Mouse (Mus musculus) liver, embryonic 13.5 days (tissue): ENCODE data around the gene Dmtf1. TPM values are rescaled to one million over a fixed set of nuclear protein-coding genes. Genes with fewer than 3 reads are reported as not detected.

Experiments used
- ATAC-seq: fragments of 200-750 bp; cut with Nextera tagmentation; 2 replicates; pipeline ENCODE4 v1.8.0; 2017; ENCODE audit warnings: low read depth, mild to moderate bottlenecking, moderate number of reproducible peaks, moderate library complexity
- DNase-seq: peaks from one replicate; pipeline ENCODE4 v3.0.0; 2022
- H3K27ac ChIP-seq: fragments of 300-500 bp; sonication (generic); 2 replicates; pipeline ENCODE4 v1.5.1; 2015; ENCODE audit warnings: moderate library complexity, mild to moderate bottlenecking, inconsistent platforms
- H3K27me3 ChIP-seq: fragments of 300-500 bp; sonication (generic); 2 replicates; pipeline ENCODE4 v1.6.1; 2015; ENCODE audit warnings: mild to moderate bottlenecking, inconsistent platforms
- H3K36me3 ChIP-seq: fragments of 300-500 bp; sonication (generic); 2 replicates; pipeline ENCODE4 v1.6.1; 2015; ENCODE audit warnings: mild to moderate bottlenecking, inconsistent platforms
- H3K4me1 ChIP-seq: fragments of 300-500 bp; sonication (generic); replicated peaks from 2 replicates; pipeline ENCODE4 v1.6.1; 2015; ENCODE audit warnings: inconsistent platforms
- H3K4me2 ChIP-seq: fragments of 300-500 bp; sonication (generic); 2 replicates; pipeline ENCODE4 v1.6.1; 2015; ENCODE audit warnings: inconsistent platforms, mild to moderate bottlenecking, moderate library complexity
- H3K4me3 ChIP-seq: fragments of 300-500 bp; sonication (generic); replicated peaks from 2 replicates; pipeline ENCODE4 v1.5.1; 2015; ENCODE audit warnings: mild to moderate bottlenecking, inconsistent platforms
- H3K9ac ChIP-seq: fragments of 300-500 bp; sonication (generic); 2 replicates; pipeline ENCODE4 v1.6.1; 2015; ENCODE audit warnings: mild to moderate bottlenecking, inconsistent platforms
- H3K9me3 ChIP-seq: fragments of 300-500 bp; sonication (generic); replicated peaks from 2 replicates; pipeline ENCODE4 v1.6.1; 2016; ENCODE audit warnings: inconsistent platforms
- WGBS: fragments of 180-500 bp; shearing (Covaris S2); methylation state at CpG from one replicate; pipeline ENCODE4 v1.1.7; 2015; ENCODE audit not compliant: insufficient replicate concordance; 5-methylcytosine and 5-hydroxymethylcytosine counted together
- polyA plus RNA-seq: library from polyadenylated mRNA; unstranded; fragments of >200 nt; fragmentation: Nextera tagmentation; extraction: Ambion mirVana; gene quantifications from 2 replicates; pipeline ENCODE4 v1.2.1, GENCODE M21; 2015

The Dmtf1 gene
- polyA plus RNA-seq, 1 experiment from 2014 or later, result 11.4 TPM

- WGBS, result 54% methylated on average over 8 of the region's 8 CpGs
- H3K4me3 ChIP-seq, result no peak overlapping the region
- H3K9me3 ChIP-seq, result no peaks in the 10 kb centered on the region
- no peak overlapping the region for H3K4me2 ChIP-seq
- H3K9ac ChIP-seq, result no peak overlapping the region
- H3K4me1 ChIP-seq, result peaks cover 6% of the 10 kb centered on the region; the same call in 1 of the 2 replicates
- DNase-seq (no peak), ATAC-seq (0 out of 2 replicates have a peak, but pooled peaks have one; percentile 21)
- no peaks in the 10 kb centered on the region for H3K36me3 ChIP-seq
- H3K27ac ChIP-seq, result no peak overlapping the region
- peaks cover 9% of the 10 kb centered on the region for H3K27me3 ChIP-seq
Measured at GRCm38 (mm10) chr5:9107296-9108089, 54.1 kb downstream of the Dmtf1 start.

DNA sequence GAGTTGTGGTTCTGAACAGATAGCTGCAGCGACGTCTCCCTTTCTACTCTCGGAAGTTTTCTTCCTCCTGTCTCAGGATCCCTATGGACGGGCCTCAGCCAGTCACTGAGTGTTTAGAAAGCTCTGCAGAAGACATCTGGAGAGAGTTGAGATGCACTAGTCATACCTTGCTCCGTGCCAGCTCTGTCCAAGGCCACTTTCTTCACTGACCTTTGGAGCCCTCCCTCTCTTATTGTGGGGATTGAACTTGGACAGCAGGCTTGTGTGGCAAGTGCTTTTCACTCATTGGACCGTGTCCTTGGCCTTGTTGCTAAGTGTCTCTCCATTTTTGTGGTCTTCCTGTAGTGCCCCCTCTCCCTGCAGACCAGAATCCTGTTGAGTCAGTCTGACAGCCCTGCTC is 54.8 kb downstream of the Dmtf1 start:
- DNase-seq, result no peak
- Histone ChIP-seq H3K4me1 (peaks cover 6% of the 10 kb centered on the region), H3K4me3 (no peak overlapping the region), H3K36me3 (no peaks in the 10 kb centered on the region), H3K9me3 (no peaks in the 10 kb centered on the region), H3K4me2 (no peak overlapping the region), H3K27me3 (peaks cover 16% of the 10 kb centered on the region), H3K27ac (no peak overlapping the region), H3K9ac (no peak overlapping the region)
- no peak for ATAC-seq
- 58% methylated on average over 6 of the region's 6 CpGs for WGBS

DNA sequence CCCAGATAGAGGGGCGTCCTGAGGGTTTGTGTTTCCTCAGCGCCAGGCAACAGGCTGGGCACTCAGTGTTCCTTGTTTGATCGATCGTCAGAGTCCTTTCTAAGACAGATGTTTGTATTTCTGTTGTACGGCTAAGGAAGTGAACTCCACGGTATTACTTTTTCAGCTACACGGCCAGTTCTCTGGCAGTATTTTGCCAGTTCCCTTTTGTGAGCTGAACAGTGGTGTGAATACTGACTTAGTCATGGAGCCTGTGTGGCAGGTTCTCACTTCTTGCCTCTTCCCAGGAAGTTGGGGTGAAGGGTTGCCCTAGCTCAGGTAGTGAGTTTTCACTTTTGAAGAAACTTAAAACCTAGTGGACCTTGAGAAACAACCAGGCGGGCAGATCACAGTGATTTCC is 57.6 kb downstream of the Dmtf1 start:
- ATAC-seq (no peak), DNase-seq (no peak)
- Histone ChIP-seq H3K4me3 (no peak overlapping the region), H3K27ac (no peak overlapping the region), H3K9ac (no peak overlapping the region), H3K9me3 (no peaks in the 10 kb centered on the region), H3K4me1 (peaks cover 19% of the 10 kb centered on the region), H3K27me3 (peaks cover 39% of the 10 kb centered on the region), H3K4me2 (no peak overlapping the region), H3K36me3 (no peaks in the 10 kb centered on the region)
- 51% methylated on average over 8 of the region's 8 CpGs for WGBS

DNA sequence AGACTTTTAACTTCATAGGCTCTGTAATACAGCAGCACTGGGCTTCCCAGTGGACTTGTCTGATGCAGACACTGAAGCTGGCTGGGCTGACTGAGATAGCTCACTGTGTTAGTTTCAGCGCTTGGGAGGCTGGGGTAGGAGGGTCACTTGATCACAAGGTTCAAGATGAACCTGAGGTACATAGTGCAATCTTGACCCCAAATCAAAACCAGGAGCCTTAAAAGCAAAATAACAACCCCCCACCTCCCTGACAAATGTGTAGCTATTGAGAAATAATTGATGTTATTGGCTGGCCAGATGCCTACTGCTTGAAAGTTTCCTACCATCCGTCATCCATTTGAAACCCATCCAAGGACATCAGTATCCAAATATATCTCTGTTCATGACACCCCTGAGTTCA is 58.9 kb downstream of the Dmtf1 start:
- H3K27me3 ChIP-seq, result peaks cover 46% of the 10 kb centered on the region
- no peak overlapping the region for H3K9ac ChIP-seq
- no peak overlapping the region for H3K4me3 ChIP-seq
- DNase-seq (no peak), ATAC-seq (no peak)
- no peak overlapping the region for H3K27ac ChIP-seq
- no peaks in the 10 kb centered on the region for H3K9me3 ChIP-seq
- peaks cover 19% of the 10 kb centered on the region for H3K4me1 ChIP-seq
- no peaks in the 10 kb centered on the region for H3K36me3 ChIP-seq
- 74% methylated on average over 2 of the region's 2 CpGs for WGBS
- no peak overlapping the region for H3K4me2 ChIP-seq

DNA sequence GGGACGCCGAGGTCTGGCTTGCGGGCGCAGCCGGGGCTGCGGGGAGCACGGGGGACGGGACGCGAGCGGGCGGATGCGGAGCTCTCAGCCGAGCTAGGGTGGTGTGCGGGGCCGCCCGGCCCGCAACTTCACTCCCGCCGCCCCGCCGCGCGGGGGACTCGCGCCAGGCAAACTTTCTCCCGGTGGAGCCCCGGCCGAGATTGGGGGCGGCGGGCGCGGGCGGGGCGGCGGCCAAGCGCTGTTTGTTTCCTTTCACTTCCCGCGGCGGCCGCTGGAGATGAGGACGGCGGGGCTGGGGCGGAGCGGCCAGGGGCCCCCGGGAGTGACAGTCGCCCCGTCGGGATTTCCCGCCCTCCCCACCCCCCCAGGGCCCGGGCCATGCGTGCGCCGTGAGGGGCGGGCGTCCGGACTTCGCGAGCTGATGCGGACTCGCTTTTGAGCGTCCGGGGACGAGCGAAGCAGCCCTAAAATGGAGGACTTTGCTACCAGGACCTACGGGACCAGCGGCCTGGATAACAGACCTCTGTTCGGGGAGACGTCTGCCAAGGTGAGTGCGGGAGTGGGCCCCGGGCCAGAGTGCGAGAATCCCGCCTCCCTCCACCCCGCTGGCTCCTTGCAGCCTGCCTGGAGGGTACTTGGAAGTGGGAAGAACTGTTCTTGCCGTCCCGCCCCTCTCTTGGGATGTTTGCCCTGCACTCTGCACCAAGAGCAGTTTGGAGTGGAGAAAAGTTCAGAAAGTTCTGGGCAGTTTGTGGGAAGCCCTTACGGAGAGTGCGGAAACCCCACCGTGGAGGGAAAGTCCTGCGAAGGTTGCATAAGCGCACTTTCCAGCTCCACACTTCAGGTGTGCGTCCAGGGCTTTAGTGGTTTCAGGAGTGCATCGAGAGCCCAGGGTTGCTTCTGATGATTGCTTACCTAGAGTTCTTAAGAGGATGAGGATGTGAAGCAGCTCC is 60.5 kb downstream of the Dmtf1 start:
- Histone ChIP-seq H3K4me3 (peak overlapping the region; percentile 79), H3K4me1 (peaks cover 13% of the 10 kb centered on the region), H3K9me3 (peaks cover 5% of the 10 kb centered on the region; the same call in 1 of the 2 replicates), H3K9ac (peak overlapping the region; percentile 75), H3K27me3 (peaks cover 46% of the 10 kb centered on the region), H3K4me2 (peak overlapping the region; percentile 83), H3K27ac (no peak overlapping the region; the same call in 1 of the 2 replicates), H3K36me3 (no peaks in the 10 kb centered on the region)
- WGBS, result 1% methylated on average over 52 of the region's 83 CpGs
- DNase-seq (peak; percentile 7), ATAC-seq (peak; percentile 77)

- no peaks in the 10 kb centered on the region for H3K36me3 ChIP-seq
- peaks cover 46% of the 10 kb centered on the region for H3K27me3 ChIP-seq
- peaks cover 13% of the 10 kb centered on the region for H3K4me1 ChIP-seq
- ATAC-seq (peak; percentile 90), DNase-seq (peak; percentile 60)
- H3K27ac ChIP-seq, result no peak within 1 kb of the TSS; the same call in 1 of the 2 replicates
- H3K9me3 ChIP-seq, result peaks cover 6% of the 10 kb centered on the region; the same call in 1 of the 2 replicates
- H3K9ac ChIP-seq, result peak within 1 kb of the TSS; percentile 75
- peak within 1 kb of the TSS; percentile 79 for H3K4me3 ChIP-seq
- peak within 1 kb of the TSS; percentile 83 for H3K4me2 ChIP-seq
- 1% methylated on average over 59 of the region's 59 CpGs for WGBS
Measured at GRCm38 (mm10) chr5:9100207-9100848, 61.2 kb downstream of the Dmtf1 start, which contains the start of gene Tmem243. TSS of gene Tmem243 (plus strand) at chr5:9100668.

DNA sequence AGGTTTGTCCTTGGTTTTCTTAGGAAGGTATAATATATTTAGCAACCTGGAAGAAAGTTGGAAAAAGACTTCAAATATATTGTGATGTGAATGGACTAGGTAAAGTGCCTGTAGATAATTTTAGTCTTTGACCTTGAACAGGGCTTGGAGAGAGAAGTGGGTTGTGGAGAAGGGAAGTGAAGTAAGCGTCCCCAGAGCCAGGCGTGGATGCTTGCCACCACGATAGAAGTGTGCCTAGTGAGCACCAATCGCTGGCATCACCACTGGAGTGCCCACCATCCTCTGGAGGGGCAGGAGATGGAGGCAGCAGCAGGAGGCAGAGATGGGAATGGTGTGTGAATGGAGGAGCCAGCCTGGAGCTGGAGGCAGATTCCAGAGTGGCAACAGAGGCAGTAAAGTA is 68.1 kb downstream of the Dmtf1 start:
- ATAC-seq (no peak), DNase-seq (no peak)
- Histone ChIP-seq H3K4me3 (no peak overlapping the region), H3K9ac (no peak overlapping the region), H3K27me3 (0 out of 2 replicates have a peak, but pooled peaks cover 2% of the 10 kb centered on the region), H3K9me3 (peaks cover 6% of the 10 kb centered on the region; the same call in 1 of the 2 replicates), H3K36me3 (no peaks in the 10 kb centered on the region), H3K4me1 (no peaks in the 10 kb centered on the region), H3K27ac (no peak overlapping the region), H3K4me2 (no peak overlapping the region)
- 49% methylated on average over 4 of the region's 4 CpGs for whole genome bisulfite sequencing

- H3K27ac ChIP-seq, result no peak overlapping the region
- H3K9ac ChIP-seq, result no peak overlapping the region
- no peak for ATAC-seq
- no peaks in the 10 kb centered on the region for H3K27me3 ChIP-seq
- WGBS, result 64% methylated on average over 1 of the region's 1 CpGs
- peaks cover 6% of the 10 kb centered on the region; the same call in 1 of the 2 replicates for H3K9me3 ChIP-seq
- no peak overlapping the region for H3K4me3 ChIP-seq
- no peak overlapping the region for H3K4me2 ChIP-seq
- DNase-seq, result no peak
- H3K4me1 ChIP-seq, result no peaks in the 10 kb centered on the region
- no peaks in the 10 kb centered on the region for H3K36me3 ChIP-seq
Measured at GRCm38 (mm10) chr5:9092716-9093115, 68.9 kb downstream of the Dmtf1 start.

GRCm38 (mm10) chr5:9090493-9091106 is 71.0 kb downstream of the Dmtf1 start:
- H3K9me3 ChIP-seq, result no peaks in the 10 kb centered on the region
- no peak overlapping the region for H3K9ac ChIP-seq
- WGBS, result 69% methylated on average over 6 of the region's 6 CpGs
- no peak overlapping the region for H3K27ac ChIP-seq
- H3K4me2 ChIP-seq, result no peak overlapping the region
- H3K36me3 ChIP-seq, result no peaks in the 10 kb centered on the region
- no peaks in the 10 kb centered on the region for H3K27me3 ChIP-seq
- ATAC-seq (no peak), DNase-seq (no peak)
- H3K4me3 ChIP-seq, result no peak overlapping the region
- H3K4me1 ChIP-seq, result no peaks in the 10 kb centered on the region

DNA sequence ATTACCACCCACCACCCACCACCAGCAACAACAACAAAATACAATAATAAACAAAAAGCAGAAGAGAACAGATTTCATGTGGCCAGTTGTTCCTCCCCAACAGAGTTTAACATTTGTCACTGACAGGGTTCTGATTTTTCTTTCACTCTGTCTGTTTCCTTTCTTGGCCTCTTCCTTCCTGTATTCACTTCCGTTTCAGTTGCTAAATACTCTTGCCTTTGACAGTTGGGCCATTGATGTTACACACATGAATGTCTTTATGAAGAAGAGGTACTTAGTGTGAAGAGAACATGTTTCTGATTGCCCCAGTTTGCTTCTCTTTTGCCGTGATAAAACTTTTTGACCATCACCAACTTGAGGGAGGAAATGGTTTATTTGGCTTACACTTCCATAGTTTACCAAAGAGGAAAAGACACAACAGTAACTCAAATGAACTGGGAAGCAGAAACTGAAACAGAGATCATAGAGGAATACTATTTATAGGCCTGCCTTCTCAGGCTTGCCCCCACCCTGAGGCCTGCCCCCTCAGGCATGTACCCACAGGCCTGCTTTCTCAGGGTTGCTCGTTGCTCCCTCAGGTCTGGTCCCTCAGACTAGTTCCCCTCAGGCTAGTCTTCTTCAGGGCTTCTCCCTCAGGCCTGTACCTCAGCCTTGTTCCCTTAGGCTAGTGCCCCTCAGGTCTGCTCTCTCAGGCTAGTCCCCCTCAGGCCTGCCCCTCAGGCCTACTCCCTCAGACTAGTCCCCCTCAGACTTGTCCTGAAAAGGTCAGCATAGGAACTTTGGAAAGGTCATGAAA is 74.5 kb downstream of the Dmtf1 start:
- no peak overlapping the region for H3K4me2 ChIP-seq
- no peak overlapping the region for H3K9ac ChIP-seq
- no peak for DNase-seq
- H3K36me3 ChIP-seq, result no peaks in the 10 kb centered on the region
- no peaks in the 10 kb centered on the region for H3K9me3 ChIP-seq
- H3K4me1 ChIP-seq, result no peaks in the 10 kb centered on the region
- H3K27ac ChIP-seq, result peak overlapping the region; percentile 0; the same call in 1 of the 2 replicates
- ATAC-seq, result 0 out of 2 replicates have a peak, but pooled peaks have one; percentile 20
- H3K27me3 ChIP-seq, result no peaks in the 10 kb centered on the region
- no peak overlapping the region for H3K4me3 ChIP-seq
- WGBS, result 24% methylated on average over 3 of the region's 3 CpGs
